Mouse (Mus musculus): ENCODE measurements around the gene Tenm3.

Tenm3 gene

DNA sequence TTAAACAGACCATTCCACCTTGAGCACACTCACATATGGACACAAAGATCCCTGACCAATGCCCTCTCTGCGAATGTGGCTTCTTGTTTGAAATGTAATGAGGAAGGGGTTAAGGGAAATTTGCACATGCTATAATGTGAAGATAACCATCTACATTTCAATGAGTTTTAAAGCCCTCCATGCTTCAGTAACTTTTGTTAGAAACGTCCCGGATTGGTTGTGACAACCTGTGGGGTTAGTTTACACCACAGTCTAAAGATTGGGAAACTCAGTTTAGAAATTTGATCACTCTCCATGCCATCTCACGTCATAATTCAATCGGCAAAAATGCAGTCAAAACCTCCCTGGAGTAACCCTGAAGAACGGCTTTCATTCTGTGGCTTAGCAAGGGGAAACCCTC, 78.5 kb downstream of the Tenm3 start:
- CTCF ChIA-PET, result interaction anchor here in 1 of 4 experiments (0.6 kb wide), 1 partner anchor 348 kb away, joined by 3 read pairs; no protein-coding TSS in a partner anchor
- POLR2A ChIA-PET, result no interaction called here

DNA sequence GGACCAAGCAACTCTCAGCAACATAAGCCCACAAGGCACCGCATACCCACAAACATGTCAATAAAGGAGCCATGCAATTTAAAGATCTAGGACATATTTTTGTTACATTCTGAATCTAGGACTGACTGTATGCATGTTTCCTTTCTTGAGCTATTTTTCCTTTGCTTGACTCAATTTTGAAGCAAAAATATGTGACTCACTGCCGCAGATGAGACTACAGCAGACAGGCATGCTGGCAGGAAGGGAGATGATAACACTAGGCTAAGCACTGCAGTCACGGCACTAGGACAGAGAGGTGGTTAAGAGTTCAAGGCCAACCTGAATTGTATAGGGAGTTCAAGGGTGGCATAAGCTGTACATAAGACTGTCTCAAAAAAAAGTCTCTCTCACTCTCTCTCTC, 79.7 kb downstream of the Tenm3 start:
- POLR2A ChIA-PET, result no interaction called here

DNA sequence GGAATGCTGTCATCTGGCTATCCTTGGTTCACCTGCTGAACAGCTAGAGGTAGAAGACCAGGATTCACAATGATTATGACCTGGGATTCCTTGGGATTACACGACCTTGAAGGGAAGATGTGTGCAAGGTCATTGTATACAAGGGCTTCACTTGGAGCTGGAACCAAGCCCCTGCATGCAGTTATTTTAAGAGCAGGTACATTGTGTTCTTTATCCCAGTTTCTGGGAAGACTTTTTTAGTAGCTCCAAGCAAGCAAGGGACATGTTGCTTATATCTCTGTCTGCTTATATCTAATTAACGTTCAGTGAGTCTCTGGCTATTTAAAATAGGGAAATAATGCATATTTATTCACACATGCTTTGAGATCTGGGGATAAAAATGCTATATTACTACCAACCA, 86.9 kb downstream of the Tenm3 start:
- CTCF ChIA-PET, result no interaction called here
- POLR2A ChIA-PET, result interaction anchor here in 1 of 4 experiments (0.6 to 0.7 kb wide), 3 partner anchors 10 to 120 kb away, joined by 3 to 5 read pairs (median 3); no protein-coding TSS in a partner anchor

More for the DNA sequence above, 79.7 kb downstream of the Tenm3 start:
- CTCF ChIA-PET, result no interaction called here

DNA sequence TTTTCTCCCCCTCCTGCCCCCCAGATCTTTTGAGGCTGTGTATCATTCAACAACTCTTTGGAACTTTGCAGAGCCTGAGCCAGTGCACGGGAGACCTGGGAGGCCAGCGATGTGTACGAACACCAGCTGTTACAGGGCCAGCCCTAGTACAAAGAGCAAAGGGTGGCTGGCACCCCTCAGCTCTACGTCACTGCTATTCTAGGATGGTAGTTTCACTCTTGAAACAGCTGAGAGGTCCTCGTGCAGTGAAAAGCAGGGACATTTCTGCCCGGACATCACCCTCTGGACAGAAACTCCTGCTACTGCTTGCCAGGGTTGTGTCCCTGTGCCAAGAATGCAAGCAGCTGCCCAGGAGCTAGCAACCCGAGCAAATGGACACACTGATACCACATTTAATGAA, 88.3 kb downstream of the Tenm3 start:
- POLR2A ChIA-PET, result interaction anchor here in 1 of 4 experiments (0.9 to 1.3 kb wide), 3 partner anchors 12 to 30 kb away, joined by 3 to 5 read pairs (median 4); no protein-coding TSS in a partner anchor
- CTCF ChIA-PET, result interaction anchor here in 1 of 4 experiments (0.6 kb wide), 1 partner anchor 12 kb away, joined by 3 read pairs; no protein-coding TSS in a partner anchor

DNA sequence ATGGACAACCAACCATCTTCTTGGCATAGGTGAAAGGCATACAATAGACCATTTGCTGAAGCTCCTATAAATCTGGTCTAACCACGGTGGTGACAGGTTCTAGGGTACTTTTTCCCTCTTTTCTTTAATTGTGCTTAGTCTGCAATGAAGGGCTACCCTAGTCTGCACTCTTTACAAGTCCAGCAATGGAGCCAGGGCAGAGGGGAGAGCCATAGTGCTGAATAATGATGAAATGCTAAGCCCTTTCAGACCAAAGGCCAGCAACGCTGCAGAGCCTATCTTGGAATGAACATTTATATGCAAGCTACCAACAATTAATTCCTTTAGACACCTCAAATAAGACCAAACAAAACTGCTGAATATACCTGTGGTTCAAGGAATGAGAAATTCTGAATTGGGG, 88.8 kb downstream of the Tenm3 start:
- CTCF ChIA-PET, result interaction anchor here in 2 of 4 experiments (0.6 kb wide), 2 partner anchors 12 to 1208 kb away, joined by 4 to 13 read pairs; no protein-coding TSS in a partner anchor
- POLR2A ChIA-PET, result interaction anchor here in 1 of 4 experiments (0.6 to 1.3 kb wide), 4 partner anchors 12 to 540 kb away, joined by 3 to 5 read pairs (median 4); no protein-coding TSS in a partner anchor

DNA sequence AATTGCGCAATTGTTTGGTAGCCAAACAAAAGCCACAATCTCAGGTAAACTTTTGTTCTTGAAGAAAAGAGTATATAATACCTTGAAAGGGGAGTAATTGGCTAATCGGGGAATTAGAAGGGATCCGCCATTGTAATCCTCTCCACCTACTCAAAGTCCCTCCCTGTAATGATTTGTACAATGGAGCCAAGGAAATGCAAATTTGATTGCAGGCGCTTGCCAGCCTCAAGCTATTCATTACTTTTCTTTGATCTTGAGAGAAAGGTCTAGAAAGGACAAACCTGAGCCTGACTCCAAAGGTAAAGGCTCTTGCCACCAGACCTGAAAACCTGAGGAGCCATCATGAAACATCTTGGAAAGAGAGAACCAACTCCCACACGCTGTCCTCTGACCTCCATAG, 91.8 kb downstream of the Tenm3 start:
- POLR2A ChIA-PET, result interaction anchor here in 3 of 4 experiments (0.6 to 2.5 kb wide), 11 partner anchors 12 to 560 kb away, joined by 3 to 15 read pairs (median 4); no protein-coding TSS in a partner anchor

DNA sequence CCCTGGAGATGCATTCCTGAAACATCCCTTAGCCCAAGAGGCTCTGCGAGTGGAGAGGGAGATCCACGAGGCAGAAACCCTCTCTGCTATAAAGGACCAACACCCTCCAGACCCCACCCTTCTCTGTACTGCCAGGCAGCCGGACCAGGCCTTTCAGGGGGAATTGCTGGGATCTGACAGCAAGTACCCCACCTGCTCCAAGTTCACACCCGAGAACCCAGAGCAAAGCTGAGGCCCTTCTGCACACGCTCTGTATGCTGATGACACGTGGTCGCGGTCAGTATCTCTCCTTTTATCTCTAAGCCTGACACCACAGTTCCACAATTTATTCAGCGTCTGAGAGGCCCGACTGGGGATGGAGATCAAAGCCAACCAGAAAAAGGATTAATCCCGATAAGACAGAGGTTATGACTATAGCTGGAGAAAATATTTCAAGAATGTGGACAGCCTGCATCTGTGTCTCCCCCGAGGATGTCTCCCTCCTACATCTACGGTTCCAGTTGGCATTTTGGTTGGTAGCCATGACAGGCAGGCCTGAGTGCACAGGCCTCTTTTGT, 95.2 kb downstream of the Tenm3 start:
- CTCF ChIA-PET, result no interaction called here
- POLR2A ChIA-PET, result interaction anchor here in 2 of 4 experiments (0.5 to 0.6 kb wide), 2 partner anchors 144 to 1436 kb away, joined by 3 read pairs; no protein-coding TSS in a partner anchor

More for the DNA sequence above, 91.8 kb downstream of the Tenm3 start:
- CTCF ChIA-PET, result interaction anchor here in 1 of 4 experiments (0.6 kb wide), 1 partner anchor 257 kb away, joined by 3 read pairs; no protein-coding TSS in a partner anchor

DNA sequence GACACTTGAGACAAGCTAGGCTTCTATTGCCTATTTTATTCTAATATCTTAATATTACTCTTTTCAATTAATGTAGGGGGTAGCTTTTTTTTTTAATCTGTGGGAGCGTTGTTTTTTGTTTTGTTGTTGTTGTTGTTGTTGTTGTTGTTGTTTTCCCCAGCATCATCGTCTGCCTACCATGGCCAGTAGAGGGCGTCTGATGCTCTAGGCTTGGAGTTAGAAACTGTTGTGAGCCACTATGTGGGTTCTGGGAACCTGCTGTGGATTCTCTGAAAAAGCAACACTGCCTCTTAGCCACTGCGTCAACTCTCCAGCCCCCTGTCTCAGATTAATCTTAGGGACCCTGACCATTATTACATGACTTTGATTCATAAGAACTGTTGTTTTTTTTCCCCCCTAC, 99.8 kb downstream of the Tenm3 start:
- CTCF ChIA-PET, result interaction anchor here in 2 of 4 experiments (0.6 to 1.9 kb wide), 5 partner anchors 12 to 354 kb away, joined by 3 to 8 read pairs (median 5); no protein-coding TSS in a partner anchor
- POLR2A ChIA-PET, result interaction anchor here in 2 of 4 experiments (0.6 to 0.9 kb wide), 2 partner anchors 8 to 1069 kb away, joined by 3 to 4 read pairs; no protein-coding TSS in a partner anchor

GRCm38 (mm10) chr8:48742741-48743140, 101.0 kb downstream of the Tenm3 start:
- POLR2A ChIA-PET, result interaction anchor here in 1 of 4 experiments (0.7 kb wide), 2 partner anchors 12 to 100 kb away, joined by 3 to 5 read pairs; no protein-coding TSS in a partner anchor
- CTCF ChIA-PET, result interaction anchor here (0.6 to 1.3 kb wide), 6 partner anchors 12 to 1548 kb away, joined by 3 to 13 read pairs (median 4); no protein-coding TSS in a partner anchor

GRCm38 (mm10) chr8:48740951-48741350, 102.8 kb downstream of the Tenm3 start:
- CTCF ChIA-PET, result interaction anchor here in 1 of 4 experiments (0.7 kb wide), 1 partner anchor 434 kb away, joined by 3 read pairs; no protein-coding TSS in a partner anchor
- POLR2A ChIA-PET, result interaction anchor here in 3 of 4 experiments (0.6 to 3.1 kb wide), 4 partner anchors 10 to 71 kb away, joined by 3 to 15 read pairs (median 6); no protein-coding TSS in a partner anchor

DNA sequence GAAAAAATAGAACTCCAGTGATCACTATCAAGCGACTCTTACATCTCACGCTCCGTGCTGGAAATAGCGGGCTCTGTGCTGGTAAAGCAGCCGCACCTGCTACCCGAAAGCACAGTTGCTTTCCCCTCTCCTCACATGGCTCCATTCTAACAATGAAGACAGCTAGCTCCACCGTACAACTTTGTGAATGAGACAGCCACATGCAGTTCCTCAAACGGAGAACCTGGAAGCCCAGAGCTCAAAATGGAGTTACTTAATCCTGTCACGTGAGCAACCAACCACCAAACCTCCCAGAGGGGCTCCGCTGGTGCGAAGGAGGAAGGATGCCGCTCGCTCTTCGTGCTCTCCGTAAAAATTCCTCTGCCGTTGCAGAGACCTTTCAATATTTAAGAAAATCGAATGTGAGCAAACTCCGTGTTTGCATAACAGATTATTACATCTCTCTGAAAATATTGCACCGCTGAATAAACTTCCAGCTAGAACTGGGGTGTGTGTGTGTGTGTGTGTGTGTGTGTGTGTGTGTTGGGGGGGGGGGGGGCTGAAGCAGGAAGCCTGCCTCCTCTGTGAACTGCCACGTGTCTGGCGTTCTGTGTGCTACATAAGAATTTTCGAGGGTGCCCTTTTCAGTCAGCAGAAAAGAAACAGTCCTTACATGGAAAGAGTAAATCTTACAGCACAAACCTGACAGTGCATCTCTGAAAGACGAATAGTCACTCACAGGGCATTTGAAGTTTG, 103.4 kb downstream of the Tenm3 start:
- ChIA-PET CTCF (interaction anchor here in 1 of 4 experiments (0.7 kb wide), 1 partner anchor 434 kb away, joined by 3 read pairs; no protein-coding TSS in a partner anchor), POLR2A (interaction anchor here in 2 of 4 experiments (0.6 to 3.1 kb wide), 9 partner anchors 11 to 105 kb away, joined by 3 to 15 read pairs (median 3); no protein-coding TSS in a partner anchor)

GRCm38 (mm10) chr8:48733731-48734130, 110.0 kb downstream of the Tenm3 start:
- ChIA-PET CTCF (no interaction called here), POLR2A (interaction anchor here in 1 of 4 experiments (0.5 kb wide), 1 partner anchor 149 kb away, joined by 3 read pairs; no protein-coding TSS in a partner anchor)

GRCm38 (mm10) chr8:48733057-48733456, 110.7 kb downstream of the Tenm3 start:
- CTCF ChIA-PET, result no interaction called here

GRCm38 (mm10) chr8:48730701-48731100, 113.0 kb downstream of the Tenm3 start:
- POLR2A ChIA-PET, result interaction anchor here in 1 of 4 experiments (0.6 to 1.0 kb wide), 2 partner anchors 9 to 742 kb away, joined by 3 read pairs; no protein-coding TSS in a partner anchor
- CTCF ChIA-PET, result no interaction called here

More at GRCm38 (mm10) chr8:48733057-48733456, 110.7 kb downstream of the Tenm3 start:
- POLR2A ChIA-PET, result interaction anchor here in 1 of 4 experiments (0.5 to 1.2 kb wide), 2 partner anchors 13 to 149 kb away, joined by 3 read pairs; no protein-coding TSS in a partner anchor

DNA sequence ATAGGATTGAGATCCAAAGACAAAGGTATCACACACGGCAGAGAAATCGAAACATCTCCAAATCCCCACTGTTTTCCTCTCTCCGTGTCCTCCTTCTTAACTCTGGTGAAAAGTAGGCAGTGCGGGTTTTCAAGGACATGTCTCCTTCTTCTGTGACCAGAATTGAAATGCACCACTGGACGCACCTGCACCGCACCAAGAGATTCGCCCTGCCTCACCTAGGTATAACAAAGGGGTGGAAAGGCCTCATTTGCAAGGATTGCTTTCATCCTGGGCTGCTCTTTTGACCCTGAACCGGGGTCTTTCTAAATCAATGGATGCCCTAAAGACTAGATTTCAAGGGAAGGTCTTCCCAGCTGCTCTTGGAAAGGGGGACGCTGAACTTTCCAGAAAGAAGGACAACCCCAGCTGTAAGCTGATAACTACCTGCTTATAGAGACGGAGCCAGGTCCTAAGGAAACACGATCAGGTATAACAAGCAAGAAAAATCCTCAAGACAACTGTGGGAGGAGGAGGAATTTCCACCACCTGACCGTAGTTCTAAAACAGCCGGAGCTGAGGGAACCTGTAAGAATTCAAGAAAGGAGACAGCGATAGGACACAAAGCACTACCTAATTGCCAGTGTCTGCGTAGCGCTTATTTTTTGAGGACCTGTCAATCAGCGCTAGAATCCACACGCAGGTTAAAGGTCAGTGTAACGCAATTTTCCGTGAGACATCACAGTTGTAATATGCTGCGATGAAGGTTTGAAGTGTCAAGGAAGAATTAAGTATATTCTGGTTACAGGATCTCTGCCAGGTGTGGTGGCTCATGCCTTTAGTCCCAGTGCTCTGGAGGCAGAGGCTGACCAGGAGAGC, 114.7 kb downstream of the Tenm3 start:
- CTCF ChIA-PET, result interaction anchor here in 1 of 4 experiments (0.9 kb wide), 1 partner anchor 506 kb away, joined by 3 read pairs; no protein-coding TSS in a partner anchor
- POLR2A ChIA-PET, result interaction anchor here in 2 of 4 experiments (0.6 to 1.4 kb wide), 6 partner anchors 9 to 22 kb away, joined by 3 to 6 read pairs (median 3); no protein-coding TSS in a partner anchor

DNA sequence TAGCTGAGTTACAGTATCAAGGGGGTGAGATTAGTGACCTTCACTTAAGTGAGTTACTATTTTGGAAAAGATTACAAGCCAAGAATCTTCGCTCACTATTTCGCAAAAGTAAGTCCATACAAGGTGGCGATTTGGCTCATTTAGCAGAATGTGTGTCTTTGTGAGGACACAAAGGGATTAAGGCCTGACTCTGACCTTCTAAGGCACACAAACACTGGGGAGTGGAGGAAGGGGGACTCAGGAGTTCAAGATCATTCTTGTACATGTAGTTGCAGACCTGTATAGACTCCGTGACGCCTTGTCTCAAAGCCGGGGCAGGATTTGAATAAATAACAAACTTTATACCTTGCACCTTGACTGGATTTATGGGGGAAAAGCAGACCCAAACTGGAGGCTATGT, 115.7 kb downstream of the Tenm3 start:
- POLR2A ChIA-PET, result interaction anchor here in 2 of 4 experiments (0.6 to 0.8 kb wide), 3 partner anchors 110 to 419 kb away, joined by 3 read pairs; no protein-coding TSS in a partner anchor
- CTCF ChIA-PET, result no interaction called here

- POLR2A ChIA-PET, result interaction anchor here in 3 of 4 experiments (0.7 to 1.5 kb wide), 4 partner anchors 15 to 179 kb away, joined by 3 to 5 read pairs (median 4); no protein-coding TSS in a partner anchor
These were observed 121.0 kb downstream of the Tenm3 start for GRCm38 (mm10) chr8:48722744-48723143.

GRCm38 (mm10) chr8:48722318-48722717, 121.4 kb downstream of the Tenm3 start:
- ChIA-PET POLR2A (interaction anchor here in 1 of 4 experiments (0.9 to 1.2 kb wide), 3 partner anchors 18 to 179 kb away, joined by 3 read pairs; no protein-coding TSS in a partner anchor), CTCF (no interaction called here)

More at GRCm38 (mm10) chr8:48722744-48723143, 121.0 kb downstream of the Tenm3 start:
- CTCF ChIA-PET, result no interaction called here

Data from embryonic stem cell, embryonic (primary cell).